Mouse (Mus musculus) macrophage (primary cell): ENCODE data around the gene Suclg2. TPM values are rescaled to one million over a fixed set of nuclear protein-coding genes. Genes with fewer than 3 reads are reported as not detected.

Experiments
- H3K27ac ChIP-seq: fragments of 350-480 bp; formaldehyde crosslinking; 2 replicates; pipeline ENCODE4 v1.9.0; 2021
- H3K36me3 ChIP-seq: fragments of 350-480 bp; formaldehyde crosslinking; 2 replicates; pipeline ENCODE4 v1.9.0; 2021; ENCODE audit errors: inconsistent target
- H3K4me3 ChIP-seq: fragments of 350-480 bp; formaldehyde crosslinking; 2 replicates; pipeline ENCODE4 v1.9.0; 2021; ENCODE audit errors: inconsistent target
- H3K79me2 ChIP-seq: fragments of 350-480 bp; formaldehyde crosslinking; 2 replicates; pipeline ENCODE4 v1.9.0; 2021; ENCODE audit errors: inconsistent target
- whole genome bisulfite sequencing: methylation state at CpG from one replicate; pipeline ENCODE4 v1.1.7; 2026; ENCODE audit warnings: inconsistent platforms; ENCODE audit not compliant: missing documents; 5-methylcytosine and 5-hydroxymethylcytosine counted together
- polyA plus RNA-seq: library from polyadenylated mRNA; stranded (reverse); fragments of 250-400 nt; gene quantifications from 3 replicates; pipeline ENCODE4 v1.2.4, GENCODE M21; 2018; ENCODE audit warnings: inconsistent platforms

Gene Suclg2
- polyA plus RNA-seq, 1 experiment from 2014 or later, result 20.0 TPM

- no peak overlapping the region for H3K4me3 ChIP-seq
- no peaks in the 10 kb centered on the region for H3K36me3 ChIP-seq
- 94% methylated on average over 4 of the region's 4 CpGs for WGBS
- no peak overlapping the region for H3K27ac ChIP-seq
- no peaks in the 10 kb centered on the region for H3K79me2 ChIP-seq
Measured at GRCm38 (mm10) chr6:95676439-95676838, 42.2 kb downstream of the Suclg2 start.

GRCm38 (mm10) chr6:95675059-95675705 is 43.4 kb downstream of the Suclg2 start:
- Histone ChIP-seq H3K27ac (no peak overlapping the region), H3K79me2 (no peaks in the 10 kb centered on the region), H3K36me3 (no peaks in the 10 kb centered on the region), H3K4me3 (no peak overlapping the region)
- WGBS, result 90% methylated on average over 6 of the region's 6 CpGs

GRCm38 (mm10) chr6:95674651-95675050 is 43.9 kb downstream of the Suclg2 start:
- Histone ChIP-seq H3K36me3 (no peaks in the 10 kb centered on the region), H3K27ac (no peak overlapping the region), H3K4me3 (no peak overlapping the region), H3K79me2 (no peaks in the 10 kb centered on the region)
- WGBS, result 67% methylated on average over 1 of the region's 1 CpGs

GRCm38 (mm10) chr6:95669335-95669729 is 49.3 kb downstream of the Suclg2 start:
- H3K27ac ChIP-seq, result no peak overlapping the region
- H3K79me2 ChIP-seq, result no peaks in the 10 kb centered on the region
- no peaks in the 10 kb centered on the region for H3K36me3 ChIP-seq
- no peak overlapping the region for H3K4me3 ChIP-seq
- 57% methylated on average over 3 of the region's 3 CpGs for WGBS

GRCm38 (mm10) chr6:95668629-95669334 is 49.8 kb downstream of the Suclg2 start:
- no peak overlapping the region for H3K4me3 ChIP-seq
- 98% methylated on average over 6 of the region's 6 CpGs for WGBS
- no peaks in the 10 kb centered on the region for H3K79me2 ChIP-seq
- no peak overlapping the region for H3K27ac ChIP-seq
- H3K36me3 ChIP-seq, result no peaks in the 10 kb centered on the region

GRCm38 (mm10) chr6:95657671-95658070 is 60.9 kb downstream of the Suclg2 start:
- H3K36me3 ChIP-seq, result no peaks in the 10 kb centered on the region
- 97% methylated on average over 8 of the region's 8 CpGs for WGBS

GRCm38 (mm10) chr6:95653662-95654061 is 64.9 kb downstream of the Suclg2 start:
- 92% methylated on average over 3 of the region's 3 CpGs for WGBS
- H3K27ac ChIP-seq, result no peak overlapping the region
- H3K4me3 ChIP-seq, result no peak overlapping the region
- H3K79me2 ChIP-seq, result no peaks in the 10 kb centered on the region
- no peaks in the 10 kb centered on the region for H3K36me3 ChIP-seq

More at GRCm38 (mm10) chr6:95657671-95658070, 60.9 kb downstream of the Suclg2 start:
- H3K4me3 ChIP-seq, result no peak overlapping the region
- H3K79me2 ChIP-seq, result no peaks in the 10 kb centered on the region
- no peak overlapping the region for H3K27ac ChIP-seq

- no peak overlapping the region for H3K4me3 ChIP-seq
- 97% methylated on average over 6 of the region's 6 CpGs for WGBS
- no peak overlapping the region for H3K27ac ChIP-seq
- no peaks in the 10 kb centered on the region for H3K79me2 ChIP-seq
- no peaks in the 10 kb centered on the region for H3K36me3 ChIP-seq
Measured at GRCm38 (mm10) chr6:95652774-95653173, 65.8 kb downstream of the Suclg2 start.

- no peak overlapping the region for H3K27ac ChIP-seq
- H3K79me2 ChIP-seq, result no peaks in the 10 kb centered on the region
- no peak overlapping the region for H3K4me3 ChIP-seq
- 97% methylated on average over 6 of the region's 6 CpGs for WGBS
- no peaks in the 10 kb centered on the region for H3K36me3 ChIP-seq
Measured at GRCm38 (mm10) chr6:95651391-95651876, 67.2 kb downstream of the Suclg2 start.

GRCm38 (mm10) chr6:95650082-95650722 is 68.4 kb downstream of the Suclg2 start:
- Histone ChIP-seq H3K27ac (no peak overlapping the region), H3K79me2 (no peaks in the 10 kb centered on the region), H3K4me3 (no peak overlapping the region), H3K36me3 (no peaks in the 10 kb centered on the region)
- WGBS, result 91% methylated on average over 13 of the region's 13 CpGs

- H3K4me3 ChIP-seq, result no peak overlapping the region
- 91% methylated on average over 10 of the region's 10 CpGs for WGBS
- H3K27ac ChIP-seq, result no peak overlapping the region
- H3K36me3 ChIP-seq, result no peaks in the 10 kb centered on the region
- no peaks in the 10 kb centered on the region for H3K79me2 ChIP-seq
Measured at GRCm38 (mm10) chr6:95649123-95649663, 69.4 kb downstream of the Suclg2 start.

- no peaks in the 10 kb centered on the region for H3K79me2 ChIP-seq
- H3K4me3 ChIP-seq, result no peak overlapping the region
- WGBS, result 89% methylated on average over 2 of the region's 2 CpGs
- H3K36me3 ChIP-seq, result no peaks in the 10 kb centered on the region
- H3K27ac ChIP-seq, result no peak overlapping the region
Measured at GRCm38 (mm10) chr6:95637416-95637815, 81.2 kb downstream of the Suclg2 start.

- Histone ChIP-seq H3K4me3 (no peak overlapping the region), H3K36me3 (no peaks in the 10 kb centered on the region), H3K27ac (no peak overlapping the region), H3K79me2 (no peaks in the 10 kb centered on the region)
- WGBS, result 83% methylated on average over 2 of the region's 2 CpGs
Measured at GRCm38 (mm10) chr6:95635411-95635810, 83.2 kb downstream of the Suclg2 start.

GRCm38 (mm10) chr6:95629071-95629470 is 89.5 kb downstream of the Suclg2 start:
- H3K36me3 ChIP-seq, result no peaks in the 10 kb centered on the region
- 87% methylated on average over 7 of the region's 7 CpGs for WGBS
- no peaks in the 10 kb centered on the region for H3K79me2 ChIP-seq
- H3K4me3 ChIP-seq, result no peak overlapping the region
- H3K27ac ChIP-seq, result no peak overlapping the region

- Histone ChIP-seq H3K4me3 (no peak overlapping the region), H3K36me3 (no peaks in the 10 kb centered on the region), H3K27ac (no peak overlapping the region), H3K79me2 (no peaks in the 10 kb centered on the region)
- 89% methylated on average over 2 of the region's 2 CpGs for WGBS
Measured at GRCm38 (mm10) chr6:95621821-95622220, 96.8 kb downstream of the Suclg2 start.
